Mouse (Mus musculus): Measurements from ENCODE around the gene Vps4a.

GRCm38 (mm10) chr8:106999068-106999467 is 32.0 kb upstream of the Vps4a start:
- TF ChIP-seq CTCF (conservative IDR thresholded peaks at IDR 0.05; ENCODE audit: low read length): no peak
- no peak for TF ChIP-seq POU5F1 (IDR thresholded peaks at IDR 0.05; ENCODE audit: borderline replicate concordance, low read length)
